Mouse (Mus musculus) gastrocnemius, postnatal 36 days (tissue): ENCODE measurements around the gene Lman2l. TPM values are rescaled to one million over a fixed set of nuclear protein-coding genes. Genes with fewer than 3 reads are reported as not detected.

Experiments used
- DNase-seq, 2 experiments: peaks; one replicate each; pipeline ENCODE4 v3.0.0; 2022
- intact Hi-C: fragments of 180-260 bp; cut with DNase I; formaldehyde crosslinking; loops from one replicate; pipeline ENCODE4 v1.15.1; 2025
- long read RNA-seq, 2 experiments: library from polyadenylated mRNA; stranded (forward); transcript quantifications; one replicate each; pipeline ENCODE4 v2.0.0; 2021
- total RNA-seq, 2 experiments: library from RNA; stranded (reverse); gene quantifications; 2 replicates each; pipeline ENCODE4 v1.2.3; 2021

Gene Lman2l
- total RNA-seq = 10 to 100 TPM; 16.5 to 19.0 TPM
- long read RNA-seq, experiment 1, transcript Lman2l-202 (9 exons, 2,290 nt) = major isoform, 8 of 20 reads
- long read RNA-seq, experiment 1, transcript Lman2l-204 (8 exons, 3,378 nt) = minor isoform, 7 of 20 reads
- long read RNA-seq, experiment 1, partial matches to known transcripts = 1 of 20 reads
- long read RNA-seq, experiment 1, other reads (novel, unspliced or antisense) = 4 of 20 reads
- long read RNA-seq, experiment 2, transcript Lman2l-202 (9 exons, 2,290 nt) = major isoform, 13 of 28 reads
- long read RNA-seq, experiment 2, transcript Lman2l-204 (8 exons, 3,378 nt) = minor isoform, 10 of 28 reads
- long read RNA-seq, experiment 2, partial matches to known transcripts = 1 of 28 reads
- long read RNA-seq, experiment 2, other reads (novel, unspliced or antisense) = 4 of 28 reads

- peak; percentile 87 to 94 for DNase-seq
- intact Hi-C loops = no loop called here
Observed at GRCm38 (mm10) chr1:36444471-36445464, at the start of gene Lman2l. Lman2l (minus strand) TSS chr1:36445271.

GRCm38 (mm10) chr1:36493299-36493698, 48.2 kb upstream of the Lman2l start:
- intact Hi-C loops = no loop called here
- no peak for DNase-seq

DNA sequence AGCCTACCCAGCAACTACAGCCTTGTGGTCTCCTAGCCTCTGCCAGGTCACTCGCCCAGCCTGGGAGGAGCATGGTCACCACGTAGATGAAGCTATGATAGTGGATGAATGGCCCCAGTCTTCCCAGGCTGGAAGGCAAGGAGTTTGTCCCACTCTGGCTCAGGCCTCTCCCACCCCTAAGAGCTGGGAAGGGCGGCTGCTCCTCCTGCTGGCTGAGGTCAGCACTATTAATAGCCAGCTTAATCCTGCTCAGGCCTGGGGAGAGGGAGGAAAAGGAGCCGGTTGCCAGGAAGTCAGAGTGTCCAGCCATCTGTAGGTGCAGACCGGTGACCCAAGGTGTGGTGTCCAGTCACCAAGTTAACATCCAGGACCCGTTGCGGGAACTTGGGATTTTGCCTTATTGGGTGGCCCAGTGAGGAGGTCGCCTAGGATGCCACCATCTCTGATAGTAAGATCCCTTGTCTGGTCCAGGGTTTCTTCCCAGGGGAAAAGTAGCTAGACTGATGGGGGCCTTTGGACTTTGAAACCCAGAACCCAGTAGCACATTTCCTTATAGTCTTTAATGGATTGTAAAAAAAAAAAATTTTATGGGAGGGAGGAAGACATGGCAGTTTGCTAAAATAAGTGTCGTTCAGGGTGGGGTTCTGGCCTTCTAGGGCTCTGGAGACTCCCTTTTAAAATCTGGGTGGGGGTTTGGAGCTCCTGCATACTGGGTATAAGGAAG, 47.5 kb upstream of the Lman2l start:
- peak; percentile 51 to 58 for DNase-seq
- intact Hi-C loops = no loop called here

- no peak for DNase-seq
- intact Hi-C loops = no loop called here
Observed at GRCm38 (mm10) chr1:36489661-36490060, 44.6 kb upstream of the Lman2l start.

DNA sequence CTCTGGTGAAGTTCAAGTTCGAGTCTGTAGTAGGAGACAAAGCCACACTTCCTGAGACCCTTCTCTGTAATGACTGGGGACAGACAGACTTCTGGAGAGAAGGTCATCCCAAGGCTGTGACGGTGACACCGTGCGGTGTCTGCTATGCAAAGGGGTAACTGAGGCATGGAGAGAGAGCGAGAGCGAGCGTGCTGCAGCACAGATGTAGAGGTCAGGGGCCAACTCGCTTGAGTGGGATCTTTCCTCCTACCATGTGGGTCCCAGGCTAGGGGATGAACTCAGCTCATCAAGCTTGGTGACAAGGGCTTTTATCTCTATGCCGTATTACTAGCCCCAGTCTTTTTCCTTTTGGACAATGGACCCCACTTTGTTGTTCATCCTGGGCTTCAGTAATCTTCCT, 42.0 kb upstream of the Lman2l start:
- DNase-seq = no peak
- intact Hi-C loops = no loop called here

DNA sequence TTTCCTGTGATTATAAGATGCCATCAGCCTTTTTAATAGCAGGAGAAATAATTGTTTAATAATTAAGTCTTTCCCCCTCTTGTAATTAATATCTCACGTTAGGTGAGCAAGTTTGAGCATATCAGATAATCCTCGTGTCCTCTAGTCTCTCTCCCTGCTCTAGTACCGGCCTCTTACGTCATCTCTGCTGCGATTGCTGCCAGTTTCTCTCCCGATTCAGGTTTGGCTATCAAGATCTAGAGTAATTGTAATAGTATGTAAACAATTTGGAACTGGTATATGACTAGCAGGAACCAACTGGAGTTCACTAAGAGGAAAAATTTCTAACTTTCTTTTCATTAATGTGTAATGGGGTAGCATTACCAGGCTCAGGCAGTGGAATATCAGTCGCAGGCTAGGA, 40.0 kb upstream of the Lman2l start:
- intact Hi-C loops = no loop called here
- DNase-seq = no peak

GRCm38 (mm10) chr1:36483825-36484224, 38.8 kb upstream of the Lman2l start:
- intact Hi-C loops = no loop called here

DNA sequence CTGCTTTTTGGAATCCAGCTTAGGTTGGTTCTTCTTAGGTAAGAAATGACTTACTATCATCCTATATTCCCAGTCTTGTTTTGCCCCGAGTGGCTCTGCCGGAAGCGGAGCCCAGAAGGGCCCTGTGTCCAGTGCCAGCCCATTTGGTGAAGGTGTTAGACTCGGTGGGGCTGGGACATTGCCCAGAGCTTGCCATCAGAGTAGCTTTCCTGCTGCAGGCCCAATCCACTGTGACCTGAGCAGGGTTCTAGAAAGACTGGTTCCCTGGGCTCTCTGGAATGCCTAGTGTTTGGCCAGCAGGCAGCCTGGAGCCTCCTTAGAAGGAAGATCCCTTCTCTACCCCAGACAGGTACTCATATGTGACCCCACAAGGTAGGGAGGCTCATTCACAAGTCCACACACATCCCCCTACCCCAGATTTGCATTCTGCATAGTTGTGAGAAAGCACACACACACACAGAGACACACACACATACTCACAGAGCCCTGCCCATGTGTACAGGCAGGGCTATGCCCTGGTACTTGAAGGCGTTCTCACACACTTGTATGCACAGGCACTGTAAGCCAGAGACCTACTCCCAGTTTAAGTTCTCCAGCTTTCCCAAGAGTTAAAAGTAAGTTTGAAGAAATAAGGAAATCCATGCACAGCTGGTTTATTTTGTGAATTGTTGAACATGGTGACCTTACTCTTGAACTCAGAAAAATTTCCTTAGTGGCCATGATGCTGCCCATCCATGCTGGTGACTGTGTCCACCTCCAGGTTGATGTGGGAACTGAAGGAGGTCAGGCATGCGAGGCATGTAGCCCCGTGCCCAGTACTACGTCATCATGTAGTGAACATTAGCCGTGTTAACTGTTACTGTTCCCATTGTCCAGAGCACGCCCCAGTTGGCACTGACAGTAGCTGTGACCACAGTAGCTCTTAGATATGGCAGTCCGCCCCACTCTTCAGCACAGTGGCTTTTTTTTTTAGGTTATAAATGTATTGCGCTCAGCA, 35.1 kb upstream of the Lman2l start:
- intact Hi-C loops = no loop called here
- no peak for DNase-seq

More at GRCm38 (mm10) chr1:36483825-36484224, 38.8 kb upstream of the Lman2l start:
- DNase-seq = no peak

DNA sequence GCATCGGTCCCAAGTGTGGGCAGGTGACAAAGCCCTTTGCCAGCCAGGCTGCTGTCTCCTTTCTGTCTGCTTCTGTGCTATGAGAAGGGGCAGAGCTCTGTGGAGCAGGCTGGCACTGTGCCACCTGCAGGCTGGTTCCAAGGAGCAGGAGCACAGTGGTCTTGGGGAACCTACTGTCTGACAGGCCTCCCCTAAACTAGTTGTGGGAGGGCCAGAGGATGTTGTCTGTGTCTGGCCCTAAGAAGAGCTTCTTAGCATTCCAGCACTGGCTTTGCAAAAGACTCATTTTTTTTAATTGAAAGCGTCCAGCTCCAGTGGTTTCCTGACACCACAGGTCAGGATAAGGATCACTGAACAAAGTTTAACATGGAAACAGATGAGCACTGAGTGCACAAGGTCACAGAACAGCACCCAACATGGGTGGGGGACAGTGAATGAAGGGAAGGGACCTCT, 33.3 kb upstream of the Lman2l start:
- intact Hi-C loops = no loop called here
- no peak for DNase-seq

DNA sequence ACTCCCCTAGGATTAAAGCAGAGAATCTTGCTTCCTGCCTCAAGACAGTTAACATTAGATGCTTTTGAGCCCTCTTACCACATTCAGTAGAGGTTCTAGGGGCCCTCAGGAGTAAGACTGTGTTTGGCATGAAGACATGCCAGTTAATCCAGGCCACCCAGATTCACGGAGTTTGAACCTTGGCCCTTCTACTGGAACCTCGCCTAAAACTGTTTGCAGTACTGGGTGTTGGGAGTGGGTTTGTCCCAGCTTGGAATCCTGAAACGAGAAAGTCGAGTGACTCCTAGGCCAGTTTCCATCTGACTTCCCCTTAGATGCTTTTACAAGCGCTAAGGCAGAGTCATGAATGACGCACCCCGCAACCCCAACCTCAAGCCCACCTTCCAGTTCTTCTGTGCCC, 31.4 kb upstream of the Lman2l start:
- intact Hi-C loops = no loop called here

GRCm38 (mm10) chr1:36475480-36476110, 30.5 kb upstream of the Lman2l start:
- intact Hi-C loops = no loop called here
- DNase-seq = no peak

More for the DNA sequence above, 31.4 kb upstream of the Lman2l start:
- DNase-seq = no peak

DNA sequence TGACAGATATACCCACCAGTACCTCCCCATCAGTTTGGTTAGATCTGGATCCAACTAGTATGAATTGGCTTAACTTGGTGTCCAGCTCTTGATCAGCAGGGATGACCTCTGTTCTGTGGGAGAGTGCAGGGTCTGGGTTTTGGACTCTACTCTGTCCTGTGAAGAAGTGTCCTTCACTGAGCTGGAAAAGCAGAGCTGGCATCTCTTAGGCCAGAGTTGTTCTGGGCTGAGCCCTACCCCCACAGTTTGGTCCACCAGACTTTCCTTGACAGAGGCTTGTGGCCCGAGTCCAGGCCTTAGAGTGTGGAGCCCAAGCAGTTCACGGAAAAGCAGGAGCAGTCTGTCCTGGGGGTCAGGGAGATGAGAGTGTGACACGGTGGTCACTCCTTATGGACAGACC, 29.6 kb upstream of the Lman2l start:
- DNase-seq = no peak
- intact Hi-C loops = no loop called here

GRCm38 (mm10) chr1:36473211-36473780, 28.2 kb upstream of the Lman2l start:
- intact Hi-C loops = loop anchor here (2.0 kb wide), 1 partner anchor 102 kb away; no protein-coding TSS in a partner anchor

GRCm38 (mm10) chr1:36472106-36472440, 27.0 kb upstream of the Lman2l start:
- no peak for DNase-seq
- intact Hi-C loops = loop anchor here (2.0 kb wide), 1 partner anchor 101 kb away; no protein-coding TSS in a partner anchor

More at GRCm38 (mm10) chr1:36473211-36473780, 28.2 kb upstream of the Lman2l start:
- no peak for DNase-seq

GRCm38 (mm10) chr1:36471181-36472105, 26.4 kb upstream of the Lman2l start, which contains the start of gene Cnnm4:
Cnnm4 (plus strand) TSS chr1:36471620.
- peak; percentile 80 to 84 for DNase-seq
- intact Hi-C loops = loop anchor here (2.0 kb wide), 1 partner anchor 101 kb away; no protein-coding TSS in a partner anchor

DNA sequence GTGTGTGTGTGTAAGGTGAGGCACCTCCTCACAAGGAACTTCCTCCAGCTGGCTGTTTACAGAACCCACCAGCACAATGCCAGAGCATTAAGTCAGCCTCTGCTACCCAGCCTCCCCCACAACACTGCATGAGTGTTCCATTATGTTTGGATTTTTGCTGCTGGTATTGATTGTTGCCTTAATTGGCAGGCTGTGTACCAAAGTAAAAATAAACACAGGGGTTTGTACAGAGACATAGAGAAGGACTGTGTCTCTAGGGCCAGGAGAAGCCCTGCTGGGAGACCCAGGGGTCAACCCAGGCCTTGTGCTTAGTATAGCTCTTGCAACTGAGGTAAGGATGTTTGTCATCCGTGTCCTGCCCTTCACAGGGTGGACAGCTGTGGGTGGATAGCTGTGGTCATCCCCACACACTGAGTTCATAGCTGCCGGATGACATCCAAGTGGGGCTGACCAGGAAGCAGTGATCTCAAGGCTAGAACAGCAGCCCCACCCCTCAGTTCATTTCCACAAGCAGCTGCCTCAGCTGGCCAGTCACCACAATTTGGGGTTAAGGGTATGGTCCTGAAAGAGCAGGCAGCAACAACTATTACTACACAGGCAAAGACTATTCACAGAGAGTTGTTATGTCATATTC, 24.9 kb upstream of the Lman2l start:
- intact Hi-C loops = no loop called here
- DNase-seq = peak; percentile 31 to 39

GRCm38 (mm10) chr1:36467446-36467845, 22.4 kb upstream of the Lman2l start:
- intact Hi-C loops = no loop called here
- no peak for DNase-seq
